Comparison of ENCODE assay signal across 18 mouse cellular contexts in the genomic region with DNA sequence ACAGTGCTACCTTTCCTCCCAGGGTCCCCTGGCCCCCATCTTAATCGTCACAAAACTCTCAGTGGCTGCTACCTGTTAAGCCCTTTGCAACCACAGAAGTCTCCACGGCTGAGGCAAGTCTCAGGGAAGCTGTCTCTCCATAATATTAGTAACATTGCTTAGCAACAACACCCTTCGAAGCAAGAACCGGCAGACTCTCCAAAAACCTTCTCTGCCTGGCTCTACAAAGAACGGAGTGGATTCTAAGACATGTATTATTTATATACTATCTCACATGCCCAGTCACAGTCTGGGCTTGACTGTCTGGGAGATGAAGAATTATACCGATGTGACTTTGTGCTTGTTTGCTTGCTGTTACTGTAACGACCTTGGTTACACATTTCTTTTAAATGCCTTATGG.
A peak's percentile ranks its signal among the peaks of the same experiment; 100 is the strongest.
DNase-seq lines count a peak whose midpoint lies in the region; ATAC-seq and TF ChIP-seq lines count a peak whose summit lies in the region.
"Had no signal": no experiment of that assay in that cellular context is flagged by ENCODE, and none has a peak within 500 bp of the region (broad histone marks: within the 10 kb centered on the region; RNA-seq: fewer than 3 reads in every experiment).

No protein-coding gene starts in this region.

- TF ChIP-seq POLR2A in kidney, adult 2 months (IDR thresholded peaks at IDR 0.05; ENCODE audit: low read depth, low read length), result no peak
- no peak for TF ChIP-seq POLR2A in cortical plate, adult 2 months (IDR thresholded peaks at IDR 0.05; ENCODE audit: extremely low read depth, insufficient read depth, low read length)

- 67% methylated on average over 7 of the region's 7 CpGs for WGBS in kidney, embryonic 15.5 days
- 62% methylated on average over 7 of the region's 7 CpGs for WGBS in kidney, adult 2 months
- WGBS in midbrain, embryonic 14.5 days, result 57% methylated on average over 7 of the region's 7 CpGs
- 63% methylated on average over 7 of the region's 7 CpGs for WGBS in midbrain, embryonic 13.5 days

- H3K36me3 ChIP-seq in kidney, embryonic 15.5 days, result no peaks in the 10 kb centered on the region
- H3K36me3 ChIP-seq in kidney, adult 2 months (ENCODE audit: control insufficient read depth, insufficient read depth, low read length), result no peaks in the 10 kb centered on the region
- no peaks in the 10 kb centered on the region for H3K36me3 ChIP-seq in midbrain, embryonic 14.5 days (ENCODE audit: control insufficient read depth, insufficient read depth, low read length)
- H3K36me3 ChIP-seq in midbrain, embryonic 13.5 days, result no peaks in the 10 kb centered on the region
- H3K36me3 ChIP-seq: embryonic facial prominence, embryonic 13.5 days; forebrain, embryonic 15.5 days; heart, embryonic 13.5 days; hindbrain, embryonic 15.5 days had no signal

- peaks cover 56% of the 10 kb centered on the region for H3K4me1 ChIP-seq in kidney, embryonic 15.5 days
- peaks cover 5% of the 10 kb centered on the region; the same call in 1 of the 2 replicates for H3K4me1 ChIP-seq in kidney, adult 2 months (ENCODE audit: control insufficient read depth, insufficient read depth, low read length)
- peaks cover 15% of the 10 kb centered on the region for H3K4me1 ChIP-seq in midbrain, embryonic 14.5 days (ENCODE audit: control insufficient read depth, insufficient read depth, low read length)
- peaks cover 37% of the 10 kb centered on the region for H3K4me1 ChIP-seq in midbrain, embryonic 13.5 days (replicated peaks)
- H3K4me1 ChIP-seq in cortical plate, adult 2 months (ENCODE audit: control insufficient read depth, insufficient read depth, low read length), result peaks cover 5% of the 10 kb centered on the region; the same call in 1 of the 2 replicates

- H3K4me3 ChIP-seq in kidney, embryonic 15.5 days (replicated peaks), result no peak overlapping the region
- H3K4me3 ChIP-seq in kidney, adult 2 months (ENCODE audit: insufficient read depth, low read depth, low read length), result no peak overlapping the region
- H3K4me3 ChIP-seq in midbrain, embryonic 14.5 days (replicated peaks; ENCODE audit: low read depth, low read length), result no peak overlapping the region
- H3K4me3 ChIP-seq in midbrain, embryonic 13.5 days (replicated peaks), result no peak overlapping the region
- no peak overlapping the region for H3K4me3 ChIP-seq in cortical plate, adult 2 months (ENCODE audit: insufficient read depth, low read length)
- H3K4me3 ChIP-seq: erythroblast, embryonic 14.5 days; forebrain, embryonic 15.5 days; hindbrain, embryonic 15.5 days had no signal

- peaks cover 33% of the 10 kb centered on the region for H3K27me3 ChIP-seq in kidney, embryonic 15.5 days
- no peaks in the 10 kb centered on the region for H3K27me3 ChIP-seq in kidney, adult 2 months (replicated peaks; ENCODE audit: control insufficient read depth, insufficient read depth, low read length)
- peaks cover 17% of the 10 kb centered on the region; the same call in 1 of the 2 replicates for H3K27me3 ChIP-seq in midbrain, embryonic 14.5 days (ENCODE audit: control insufficient read depth, insufficient read depth, low read length)
- peaks cover 40% of the 10 kb centered on the region for H3K27me3 ChIP-seq in midbrain, embryonic 13.5 days

- no peak for TF ChIP-seq CTCF in kidney, adult 2 months (conservative IDR thresholded peaks at IDR 0.05; ENCODE audit: insufficient read depth, insufficient read length, low read depth, low read length)
- no peak for TF ChIP-seq CTCF in cortical plate, adult 2 months (IDR thresholded peaks at IDR 0.05; ENCODE audit: extremely low read depth, insufficient read depth, low read length)

- no peak overlapping the region for H3K27ac ChIP-seq in kidney, embryonic 15.5 days
- H3K27ac ChIP-seq in kidney, adult 2 months (ENCODE audit: insufficient read depth, low read depth, low read length), result no peak overlapping the region
- H3K27ac ChIP-seq in midbrain, embryonic 14.5 days (replicated peaks; ENCODE audit: low read depth, low read length), result no peak overlapping the region
- H3K27ac ChIP-seq in midbrain, embryonic 13.5 days, result no peak overlapping the region
- peak overlapping the region; percentile 39; the same call in 1 of the 2 replicates for H3K27ac ChIP-seq in cortical plate, adult 2 months (ENCODE audit: insufficient read depth, low read length)
- H3K27ac ChIP-seq: forebrain, embryonic 15.5 days; heart, embryonic 13.5 days; hindbrain, embryonic 15.5 days had no signal

- no peak overlapping the region for H3K9ac ChIP-seq in kidney, embryonic 15.5 days
- no peak overlapping the region for H3K9ac ChIP-seq in midbrain, embryonic 14.5 days (replicated peaks; ENCODE audit: low read length)
- H3K9ac ChIP-seq in midbrain, embryonic 13.5 days (replicated peaks), result no peak overlapping the region
- H3K9ac ChIP-seq: embryonic facial prominence, embryonic 13.5 days; forebrain, embryonic 15.5 days; hindbrain, embryonic 15.5 days had no signal

- 0 out of 2 replicates have a peak overlapping the region, but pooled peaks have one; percentile 56 for H3K4me2 ChIP-seq in kidney, embryonic 15.5 days
- no peak overlapping the region for H3K4me2 ChIP-seq in midbrain, embryonic 14.5 days (ENCODE audit: low read length)
- H3K4me2 ChIP-seq in midbrain, embryonic 13.5 days (replicated peaks), result no peak overlapping the region

- H3K9me3 ChIP-seq in kidney, embryonic 15.5 days (replicated peaks), result no peaks in the 10 kb centered on the region
- no peaks in the 10 kb centered on the region for H3K9me3 ChIP-seq in midbrain, embryonic 14.5 days (ENCODE audit: control insufficient read depth, low read length)
- no peaks in the 10 kb centered on the region for H3K9me3 ChIP-seq in midbrain, embryonic 13.5 days
- H3K9me3 ChIP-seq: embryonic facial prominence, embryonic 13.5 days; forebrain, embryonic 15.5 days; heart, embryonic 13.5 days; hindbrain, embryonic 15.5 days had no signal

- no peak for DNase-seq in kidney, adult 2 months
- DNase-seq in midbrain, embryonic 14.5 days, result peak; percentile 21
- DNase-seq in brain, adult 2 months (ENCODE audit: low read depth, low spot score), result peak; percentile 55
- DNase-seq in layer of hippocampus, adult 18-20 months (ENCODE audit: low spot score in 2 of 2), result no peak
- DNase-seq: adrenal gland, adult 8-10 months; adrenal gland, postnatal 36 days; cerebellum, adult 11 months; cerebellum, adult 8-10 months; cerebellum, postnatal 14 days; gastrocnemius, postnatal 25 days had no signal

- ATAC-seq in kidney, embryonic 15.5 days (replicated peaks; ENCODE audit: low FRiP score), result no peak
- ATAC-seq in midbrain, embryonic 14.5 days (ENCODE audit: low FRiP score, low TSS enrichment), result no peak
- no peak for ATAC-seq in midbrain, embryonic 13.5 days
- ATAC-seq: forebrain, embryonic 15.5 days had no signal

Comparison
In these comparisons a context has a peak if more than half of its experiments do, and no peak if none do; other contexts are left out.
1. DNase-seq: peak in midbrain, embryonic 14.5 days (single experiment) and brain, adult 2 months (single experiment); none in kidney, adult 2 months (single experiment) and layer of hippocampus, adult 18-20 months (0 of 2).